Mouse (Mus musculus) ovary, postnatal 10 days (tissue): Measurements from ENCODE around the gene Ptprg.

Experiments
- DNase-seq: peaks from one replicate; pipeline ENCODE4 v3.0.0; 2022; ENCODE audit warnings: low spot score

Ptprg gene

DNA sequence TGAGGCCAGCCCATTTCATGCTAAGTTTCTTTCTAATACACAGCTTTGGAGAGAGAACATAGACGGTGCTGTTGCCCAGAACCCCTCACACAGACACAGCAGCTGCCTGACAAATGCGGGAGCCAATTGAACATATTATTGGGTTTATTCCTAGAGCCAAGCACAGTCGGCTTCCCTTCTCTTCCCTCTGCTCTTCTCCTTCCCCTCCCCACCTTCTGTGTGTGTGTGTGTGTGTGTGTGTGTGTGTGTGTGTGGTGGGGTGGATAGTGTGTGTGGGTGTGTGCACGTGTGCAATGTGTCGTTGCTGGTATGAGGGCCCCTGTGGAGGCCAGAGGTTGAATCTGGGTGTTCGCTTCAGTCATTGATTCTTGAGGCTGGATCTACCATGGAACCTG, 270.4 kb downstream of the Ptprg start:
- DNase-seq: no peak

GRCm38 (mm10) chr14:11824915-11825314, 271.6 kb downstream of the Ptprg start:
- no peak for DNase-seq

DNA sequence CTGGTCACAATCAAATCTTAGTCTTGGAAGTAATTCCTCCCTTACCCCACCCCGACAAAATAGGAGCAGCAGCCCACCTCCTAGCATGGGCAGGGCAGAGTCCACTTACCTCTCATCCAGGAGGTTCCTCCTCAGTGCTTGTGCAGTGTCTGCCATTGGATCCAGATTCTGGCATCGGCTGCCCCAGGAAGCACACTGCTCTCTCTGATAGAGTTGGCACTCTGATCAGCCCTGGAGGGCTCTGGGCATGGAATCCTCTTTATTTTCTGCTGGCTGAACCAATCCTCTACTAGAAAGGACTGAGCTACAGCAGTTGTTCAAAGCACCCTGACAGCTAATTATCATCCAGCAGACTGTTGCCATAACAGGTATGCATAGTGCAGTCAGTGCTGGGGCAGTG, 272.2 kb downstream of the Ptprg start:
- no peak for DNase-seq

- no peak for DNase-seq
Measured at GRCm38 (mm10) chr14:11828086-11828485, 274.8 kb downstream of the Ptprg start.

- no peak for DNase-seq
Measured at GRCm38 (mm10) chr14:11833678-11834077, 280.3 kb downstream of the Ptprg start.

- DNase-seq: no peak
Measured at GRCm38 (mm10) chr14:11835706-11836445, 282.5 kb downstream of the Ptprg start.

DNA sequence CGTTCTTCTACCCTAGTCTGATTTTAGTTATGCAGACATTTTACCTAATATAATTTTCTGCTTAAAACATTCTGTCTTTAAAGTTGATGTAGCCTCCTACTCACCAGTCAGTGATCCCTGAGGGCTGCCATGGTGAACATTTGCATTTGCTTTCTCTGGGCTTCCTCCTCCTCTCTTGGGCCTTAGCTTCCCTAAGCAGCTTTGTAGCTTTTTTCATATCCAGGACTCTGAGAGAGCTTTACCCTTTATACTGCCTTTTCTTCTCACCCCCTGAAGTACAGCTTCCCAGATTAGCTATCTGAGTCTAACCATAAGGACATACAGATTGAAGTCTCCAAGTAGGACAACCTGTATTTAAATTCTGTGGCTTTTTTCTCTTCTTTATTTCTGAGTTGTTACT, 284.4 kb downstream of the Ptprg start:
- no peak for DNase-seq

GRCm38 (mm10) chr14:11841621-11842020, 288.3 kb downstream of the Ptprg start:
- no peak for DNase-seq

DNA sequence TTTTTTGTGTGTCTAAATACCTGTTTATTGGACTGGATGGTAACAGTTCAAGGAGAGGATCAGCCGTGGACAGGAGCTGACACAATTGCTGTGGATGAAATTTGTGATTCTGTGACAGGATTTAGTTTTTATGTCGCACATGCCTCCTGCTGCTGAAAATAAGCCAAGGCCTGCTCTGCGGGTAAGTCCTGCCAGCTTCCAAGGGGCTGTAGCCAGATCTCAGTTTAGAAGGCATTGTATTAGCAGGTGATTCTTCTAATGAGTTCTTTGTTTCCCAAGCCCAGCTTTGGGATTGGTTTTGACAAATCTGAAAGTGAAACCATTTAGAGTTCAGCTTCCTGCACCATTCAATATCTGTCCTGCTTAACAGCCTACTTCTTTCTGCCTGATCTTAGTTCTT, 299.6 kb downstream of the Ptprg start:
- no peak for DNase-seq

DNA sequence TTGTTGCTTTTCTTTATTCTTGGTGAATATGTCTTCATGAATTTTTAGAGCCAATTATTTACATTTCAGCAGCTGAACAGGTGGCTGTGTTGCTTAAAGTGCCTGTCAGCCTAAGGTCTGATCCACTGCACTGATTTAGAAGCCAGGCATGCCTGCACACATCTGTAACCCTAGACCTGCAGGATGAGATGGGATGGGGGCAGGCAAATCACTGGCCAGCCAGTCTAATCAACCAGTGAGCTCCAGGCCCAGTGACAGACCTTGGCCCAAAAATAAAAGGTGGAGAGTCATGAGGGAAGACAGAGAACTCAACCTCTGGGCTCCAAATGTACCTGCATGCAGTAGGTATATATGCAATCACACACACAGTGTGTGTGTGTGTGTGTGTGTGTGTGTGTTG, 302.2 kb downstream of the Ptprg start:
- DNase-seq: no peak

DNA sequence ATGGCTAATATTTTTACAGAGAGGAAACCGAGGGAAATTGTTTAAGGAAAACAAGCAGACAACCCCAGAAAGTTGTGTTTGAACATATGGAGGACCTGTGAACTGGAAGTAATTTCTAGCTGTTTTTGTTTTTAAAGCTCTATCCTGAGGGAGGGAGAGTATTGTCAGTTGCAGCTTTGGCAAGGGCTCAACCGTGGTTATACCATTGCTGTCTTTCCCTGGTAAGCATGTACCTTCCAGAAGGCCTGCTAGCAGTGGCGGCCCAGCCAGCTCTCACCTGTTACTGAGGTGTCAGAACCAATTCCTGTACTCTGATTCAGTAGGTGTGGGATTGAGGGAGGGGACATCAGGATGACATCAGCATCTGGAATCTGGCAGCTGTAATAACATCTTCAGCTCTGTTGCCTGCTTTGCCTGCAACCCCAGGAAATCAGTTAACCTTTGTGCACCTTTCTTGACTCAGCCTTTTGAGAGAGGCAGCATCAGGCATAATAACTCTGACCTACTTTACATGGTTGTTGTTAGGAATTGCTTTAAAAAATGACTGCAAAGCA, 304.7 kb downstream of the Ptprg start:
- DNase-seq: no peak

DNA sequence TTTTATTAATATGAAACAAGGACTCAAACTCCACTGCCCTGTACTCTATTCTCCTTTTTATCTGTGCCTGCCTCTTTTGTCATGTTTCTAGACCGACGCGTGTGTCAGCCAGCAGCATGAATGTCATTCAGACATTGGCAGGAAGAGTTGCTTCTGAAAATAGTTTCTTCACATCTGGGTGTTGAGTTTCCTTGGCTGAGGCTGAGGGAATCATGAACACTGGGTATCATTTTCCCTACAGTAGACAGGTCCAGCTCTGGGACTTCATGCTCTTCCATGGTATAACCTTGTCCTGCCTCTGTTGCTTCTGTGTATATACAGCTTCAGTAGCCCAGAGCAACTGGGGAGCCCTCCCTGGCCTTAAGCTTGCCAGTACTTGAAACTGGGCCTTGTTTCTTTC, 310.0 kb downstream of the Ptprg start:
- DNase-seq: no peak

- no peak for DNase-seq
Measured at GRCm38 (mm10) chr14:11864840-11865239, 311.5 kb downstream of the Ptprg start.

- DNase-seq: no peak
Measured at GRCm38 (mm10) chr14:11865332-11865731, 312.0 kb downstream of the Ptprg start.

- no peak for DNase-seq
Measured at GRCm38 (mm10) chr14:11865872-11866271, 312.5 kb downstream of the Ptprg start.

DNA sequence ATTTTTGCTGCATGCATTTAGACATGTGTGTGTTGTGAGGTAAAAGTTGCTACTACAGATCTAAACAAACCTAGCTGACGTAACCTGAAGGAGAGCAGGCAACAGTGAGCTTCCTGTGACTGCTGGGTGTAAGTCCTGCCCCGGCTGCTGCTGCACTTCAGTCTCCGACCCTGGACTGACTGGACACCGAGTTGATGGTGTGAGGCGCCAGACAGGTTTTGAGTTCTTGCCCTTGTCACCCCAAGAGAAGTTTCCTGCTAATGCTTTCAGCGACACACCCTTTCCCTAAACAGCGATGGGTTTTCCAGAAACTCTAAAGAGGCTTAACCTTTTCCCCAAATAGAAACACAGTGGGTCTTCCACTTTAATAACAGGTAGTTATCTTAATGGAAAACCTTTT, 313.1 kb downstream of the Ptprg start:
- no peak for DNase-seq

- no peak for DNase-seq
Measured at GRCm38 (mm10) chr14:11868636-11869035, 315.3 kb downstream of the Ptprg start.

- DNase-seq: no peak
Measured at GRCm38 (mm10) chr14:11871752-11872344, 318.5 kb downstream of the Ptprg start.

DNA sequence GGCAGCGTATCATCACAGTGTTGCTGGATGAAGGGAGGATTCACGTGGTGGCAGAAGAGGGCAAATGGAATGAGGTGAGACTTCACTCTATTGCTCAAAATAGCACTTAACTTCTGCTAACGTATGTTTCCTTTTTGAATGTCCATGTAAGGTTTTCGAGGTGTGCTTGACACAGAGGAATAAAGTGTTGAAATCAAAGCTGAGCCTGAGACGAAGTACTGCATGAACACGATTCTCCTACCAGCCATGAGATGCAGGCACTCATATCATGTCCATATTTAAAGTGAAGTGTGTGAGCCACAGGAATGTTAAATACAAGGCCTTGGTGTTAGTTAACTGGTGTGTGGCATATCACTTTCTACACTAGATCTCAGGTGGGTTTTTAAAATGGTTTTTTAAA, 320.9 kb downstream of the Ptprg start:
- DNase-seq: no peak

- no peak for DNase-seq
Measured at GRCm38 (mm10) chr14:11874960-11875889, 321.9 kb downstream of the Ptprg start.

DNA sequence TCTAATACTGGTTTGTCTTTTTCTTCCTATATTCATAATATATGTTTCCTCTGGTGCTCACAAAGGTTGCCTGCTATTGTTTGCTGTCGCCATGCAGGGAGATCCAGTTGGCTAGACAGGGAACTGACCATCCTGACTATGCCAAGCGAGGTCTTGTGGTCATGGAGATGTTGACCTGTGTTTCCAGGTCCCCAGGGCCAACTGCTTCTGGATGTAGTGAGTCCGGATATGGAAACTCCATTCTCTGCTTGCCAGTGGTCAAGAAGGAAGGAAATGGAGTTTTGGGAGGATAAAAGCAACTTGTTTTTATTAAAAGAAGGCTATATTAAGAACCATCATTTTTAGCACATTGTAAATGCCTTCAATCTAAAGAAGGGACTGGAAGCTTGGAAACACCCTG, 327.8 kb downstream of the Ptprg start:
- no peak for DNase-seq

- no peak for DNase-seq
Measured at GRCm38 (mm10) chr14:11883142-11883921, 330.0 kb downstream of the Ptprg start.
